Mouse (Mus musculus): ENCODE results near the gene Clip2. TPM values are rescaled to one million over a fixed set of nuclear protein-coding genes. Genes with fewer than 3 reads are reported as not detected.

Clip2 gene
- polyA plus RNA-seq, 1 experiment from 2014 or later = 6.8 TPM

DNA sequence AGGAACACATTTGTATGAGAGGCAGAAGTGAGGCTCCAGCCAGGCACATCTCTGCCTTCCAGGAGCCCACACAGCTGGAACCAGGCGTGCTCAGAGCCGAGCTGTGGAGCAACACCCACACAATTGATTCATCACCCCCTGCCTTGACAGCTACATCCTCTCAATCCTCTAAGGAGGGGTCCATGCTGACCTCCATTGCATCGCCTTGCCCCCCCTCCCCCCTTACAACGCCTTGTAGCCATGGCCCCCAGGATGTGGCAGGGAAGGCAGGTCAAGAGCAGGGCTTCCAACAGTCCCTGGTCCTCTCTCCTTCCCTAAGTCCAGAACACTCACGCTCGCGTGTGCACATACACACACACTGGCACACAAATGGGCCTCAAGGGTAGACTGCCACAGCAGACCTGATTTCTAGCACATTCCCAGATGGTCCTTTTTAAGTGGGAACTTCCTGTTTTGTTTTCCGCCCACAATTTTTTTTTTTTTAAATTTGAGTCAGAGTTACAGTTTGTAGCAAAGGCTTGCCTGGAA, 16.8 kb upstream of the Clip2 start:
- no peak for DNase-seq (ENCODE audit: low spot score)
- 65% methylated on average over 8 of the region's 8 CpGs for WGBS
- H3K4me3 ChIP-seq (ENCODE audit: low read depth, low read length) = no peak overlapping the region
- no peaks in the 10 kb centered on the region for H3K9me3 ChIP-seq (ENCODE audit: control insufficient read depth, low read length)
- no peak overlapping the region for H3K4me2 ChIP-seq (ENCODE audit: low read depth, low read length, severe bottlenecking)
- no peaks in the 10 kb centered on the region for H3K27me3 ChIP-seq (ENCODE audit: control insufficient read depth, insufficient read depth, low read length)
- H3K36me3 ChIP-seq (ENCODE audit: control insufficient read depth, insufficient read depth, low read length) = no peaks in the 10 kb centered on the region
- H3K27ac ChIP-seq (ENCODE audit: low read depth, low read length) = no peak overlapping the region
- H3K4me1 ChIP-seq (replicated peaks; ENCODE audit: control insufficient read depth, insufficient read depth, low read length) = no peaks in the 10 kb centered on the region; the same call in 1 of the 2 replicates
- no peak overlapping the region for H3K9ac ChIP-seq (ENCODE audit: low read length)
- ATAC-seq (replicated peaks; ENCODE audit: low FRiP score) = no peak

DNA sequence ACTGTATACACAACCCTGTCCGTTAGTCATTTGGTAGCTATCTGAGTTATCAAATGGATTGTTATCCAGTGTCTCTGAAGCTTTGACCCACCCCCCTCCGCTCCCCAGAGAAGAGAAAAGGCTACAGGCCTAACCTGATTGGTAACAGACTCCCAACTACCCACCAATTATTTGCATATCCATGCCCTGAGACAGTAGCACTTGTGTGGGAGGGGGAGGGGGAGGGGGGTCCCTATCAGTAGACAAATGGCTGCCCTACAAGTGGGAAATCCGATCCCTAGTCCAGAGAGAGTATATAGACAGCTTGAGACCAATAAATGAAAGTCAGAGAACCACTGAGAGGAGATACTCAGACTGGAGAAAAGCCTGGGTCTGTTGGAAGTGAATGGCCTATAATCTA, 15.8 kb upstream of the Clip2 start:
- H3K4me2 ChIP-seq (ENCODE audit: low read depth, low read length, severe bottlenecking) = no peak overlapping the region
- H3K4me1 ChIP-seq (replicated peaks; ENCODE audit: control insufficient read depth, insufficient read depth, low read length) = no peaks in the 10 kb centered on the region; the same call in 1 of the 2 replicates
- H3K4me3 ChIP-seq (ENCODE audit: low read depth, low read length) = no peak overlapping the region
- no peaks in the 10 kb centered on the region for H3K27me3 ChIP-seq (ENCODE audit: control insufficient read depth, insufficient read depth, low read length)
- WGBS = 69% methylated on average over 3 of the region's 3 CpGs
- H3K36me3 ChIP-seq (ENCODE audit: control insufficient read depth, insufficient read depth, low read length) = no peaks in the 10 kb centered on the region
- no peak overlapping the region for H3K9ac ChIP-seq (ENCODE audit: low read length)
- no peak for ATAC-seq (replicated peaks; ENCODE audit: low FRiP score)
- no peaks in the 10 kb centered on the region for H3K9me3 ChIP-seq (ENCODE audit: control insufficient read depth, low read length)
- no peak overlapping the region for H3K27ac ChIP-seq (ENCODE audit: low read depth, low read length)
- no peak for DNase-seq (ENCODE audit: low spot score)

DNA sequence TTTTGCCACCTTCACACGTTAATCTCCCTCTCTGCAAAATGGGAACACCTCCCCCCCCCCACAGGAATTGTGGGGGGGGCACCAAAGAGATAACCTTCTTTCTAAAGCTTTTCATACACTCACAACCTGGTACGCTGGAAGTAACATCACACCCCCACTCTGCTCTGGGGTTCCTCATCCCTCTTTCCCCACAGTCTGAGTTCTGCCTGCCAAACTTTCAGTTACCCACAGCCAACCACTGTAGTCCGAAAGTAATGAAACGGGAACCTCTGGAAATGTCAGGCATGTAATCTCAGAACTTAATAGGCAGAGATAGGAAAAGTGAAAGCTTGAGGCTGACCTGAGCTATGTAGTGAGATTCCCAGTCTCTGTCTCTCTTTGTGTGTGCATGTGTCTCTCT, 15.2 kb upstream of the Clip2 start:
- ATAC-seq (replicated peaks; ENCODE audit: low FRiP score) (no peak), DNase-seq (ENCODE audit: low spot score) (no peak)
- Histone ChIP-seq H3K27ac (ENCODE audit: low read depth, low read length) (no peak overlapping the region), H3K4me2 (ENCODE audit: low read depth, low read length, severe bottlenecking) (no peak overlapping the region), H3K27me3 (ENCODE audit: control insufficient read depth, insufficient read depth, low read length) (no peaks in the 10 kb centered on the region), H3K4me3 (ENCODE audit: low read depth, low read length) (no peak overlapping the region), H3K9me3 (ENCODE audit: control insufficient read depth, low read length) (no peaks in the 10 kb centered on the region), H3K9ac (ENCODE audit: low read length) (no peak overlapping the region), H3K36me3 (ENCODE audit: control insufficient read depth, insufficient read depth, low read length) (no peaks in the 10 kb centered on the region), H3K4me1 (replicated peaks; ENCODE audit: control insufficient read depth, insufficient read depth, low read length) (no peaks in the 10 kb centered on the region; the same call in 1 of the 2 replicates)
- WGBS = 84% methylated on average over 4 of the region's 4 CpGs

DNA sequence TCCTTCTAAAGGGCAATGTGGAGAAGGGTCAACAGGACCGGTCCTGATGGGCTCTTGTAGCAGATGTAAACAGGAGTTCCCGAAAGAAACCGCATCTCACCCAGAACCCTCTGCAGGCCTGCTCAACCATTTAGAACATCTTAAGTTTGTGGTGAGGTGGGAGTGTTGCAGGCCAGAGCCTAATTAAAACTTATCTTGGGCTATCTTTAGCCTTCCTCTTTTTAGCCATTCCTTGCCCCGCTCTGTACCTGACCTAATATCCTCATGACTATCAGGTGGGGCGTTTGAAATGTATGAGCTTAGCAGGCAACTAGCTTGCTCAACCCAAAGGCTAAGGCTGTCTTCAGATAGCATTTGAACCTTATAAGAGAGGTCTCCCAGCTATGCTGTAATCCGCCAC, 13.5 kb upstream of the Clip2 start:
- Histone ChIP-seq H3K4me1 (replicated peaks; ENCODE audit: control insufficient read depth, insufficient read depth, low read length) (no peaks in the 10 kb centered on the region), H3K4me3 (ENCODE audit: low read depth, low read length) (no peak overlapping the region), H3K27ac (ENCODE audit: low read depth, low read length) (no peak overlapping the region), H3K36me3 (ENCODE audit: control insufficient read depth, insufficient read depth, low read length) (no peaks in the 10 kb centered on the region), H3K4me2 (ENCODE audit: low read depth, low read length, severe bottlenecking) (no peak overlapping the region), H3K27me3 (ENCODE audit: control insufficient read depth, insufficient read depth, low read length) (no peaks in the 10 kb centered on the region), H3K9ac (ENCODE audit: low read length) (no peak overlapping the region), H3K9me3 (ENCODE audit: control insufficient read depth, low read length) (no peaks in the 10 kb centered on the region)
- no peak for ATAC-seq (replicated peaks; ENCODE audit: low FRiP score)
- DNase-seq (ENCODE audit: low spot score) = no peak
- 92% methylated on average over 6 of the region's 6 CpGs for WGBS

DNA sequence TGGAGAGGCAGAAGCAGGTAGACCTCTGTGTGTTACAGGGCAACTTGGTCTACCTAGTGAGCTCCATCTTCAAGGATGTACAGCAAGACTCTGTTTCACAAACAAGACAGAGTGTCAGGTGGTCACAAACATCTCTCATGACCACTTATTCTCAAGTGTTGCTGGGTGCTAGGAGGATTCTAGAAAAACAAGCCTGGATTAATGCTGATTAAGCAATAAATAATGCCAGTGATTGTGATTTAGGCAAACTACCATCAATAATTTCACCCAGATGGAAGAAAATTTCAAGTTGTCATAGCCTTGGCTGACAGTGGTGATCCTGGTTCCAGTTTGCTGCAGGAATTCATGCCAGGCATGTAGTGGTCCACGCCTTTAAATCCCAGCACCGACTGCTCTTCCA, 12.0 kb upstream of the Clip2 start:
- ATAC-seq (replicated peaks; ENCODE audit: low FRiP score) = no peak
- Histone ChIP-seq H3K4me1 (replicated peaks; ENCODE audit: control insufficient read depth, insufficient read depth, low read length) (no peaks in the 10 kb centered on the region), H3K36me3 (ENCODE audit: control insufficient read depth, insufficient read depth, low read length) (no peaks in the 10 kb centered on the region), H3K27ac (ENCODE audit: low read depth, low read length) (no peak overlapping the region), H3K9ac (ENCODE audit: low read length) (no peak overlapping the region), H3K4me3 (ENCODE audit: low read depth, low read length) (no peak overlapping the region), H3K9me3 (ENCODE audit: control insufficient read depth, low read length) (no peaks in the 10 kb centered on the region), H3K27me3 (ENCODE audit: control insufficient read depth, insufficient read depth, low read length) (no peaks in the 10 kb centered on the region), H3K4me2 (ENCODE audit: low read depth, low read length, severe bottlenecking) (no peak overlapping the region)
- whole genome bisulfite sequencing = 95% methylated on average over 2 of the region's 2 CpGs
- DNase-seq (ENCODE audit: low spot score) = no peak

DNA sequence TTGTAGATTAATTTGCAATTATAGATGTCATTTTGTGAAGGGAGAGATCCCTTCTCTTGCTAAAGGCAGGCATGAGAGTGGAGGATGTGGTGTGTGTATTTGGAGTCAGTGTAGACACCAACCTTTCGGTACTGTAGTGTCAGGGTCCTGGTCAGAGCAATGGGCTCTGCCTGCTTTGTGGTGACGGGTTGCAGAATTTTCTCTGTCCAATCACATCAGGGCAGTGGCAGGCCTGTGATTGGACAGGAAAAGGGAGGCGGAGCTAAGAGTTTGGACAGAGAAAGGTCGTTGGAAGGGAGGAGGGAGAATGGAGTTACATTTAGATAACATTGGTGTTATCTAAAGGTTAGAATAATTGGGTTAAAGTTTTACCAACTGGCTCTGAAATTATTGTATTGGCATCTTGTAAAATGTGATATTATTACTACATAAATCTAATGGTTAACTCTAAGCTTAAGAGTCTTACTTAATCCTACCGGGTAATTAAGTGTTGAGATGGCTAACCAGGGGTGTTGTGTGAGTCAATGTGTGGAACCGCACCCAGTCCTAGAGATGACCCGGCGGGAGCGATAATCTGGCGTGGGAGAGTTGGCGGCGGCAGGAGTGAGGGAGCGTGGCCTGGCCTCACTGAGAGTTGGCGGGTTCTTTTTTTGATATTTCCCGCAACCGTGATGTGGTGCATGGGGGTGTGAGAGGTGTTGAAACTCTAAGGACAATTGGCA, 8.4 kb upstream of the Clip2 start:
- WGBS = 83% methylated on average over 16 of the region's 16 CpGs
- Histone ChIP-seq H3K36me3 (ENCODE audit: control insufficient read depth, insufficient read depth, low read length) (no peaks in the 10 kb centered on the region), H3K9me3 (ENCODE audit: control insufficient read depth, low read length) (no peaks in the 10 kb centered on the region), H3K4me3 (ENCODE audit: low read depth, low read length) (no peak overlapping the region), H3K27me3 (ENCODE audit: control insufficient read depth, insufficient read depth, low read length) (no peaks in the 10 kb centered on the region), H3K4me2 (ENCODE audit: low read depth, low read length, severe bottlenecking) (no peak overlapping the region), H3K4me1 (replicated peaks; ENCODE audit: control insufficient read depth, insufficient read depth, low read length) (peaks cover 1% of the 10 kb centered on the region; the same call in 1 of the 2 replicates), H3K9ac (ENCODE audit: low read length) (no peak overlapping the region), H3K27ac (ENCODE audit: low read depth, low read length) (no peak overlapping the region)
- no peak for ATAC-seq (replicated peaks; ENCODE audit: low FRiP score)
- no peak for DNase-seq (ENCODE audit: low spot score)

DNA sequence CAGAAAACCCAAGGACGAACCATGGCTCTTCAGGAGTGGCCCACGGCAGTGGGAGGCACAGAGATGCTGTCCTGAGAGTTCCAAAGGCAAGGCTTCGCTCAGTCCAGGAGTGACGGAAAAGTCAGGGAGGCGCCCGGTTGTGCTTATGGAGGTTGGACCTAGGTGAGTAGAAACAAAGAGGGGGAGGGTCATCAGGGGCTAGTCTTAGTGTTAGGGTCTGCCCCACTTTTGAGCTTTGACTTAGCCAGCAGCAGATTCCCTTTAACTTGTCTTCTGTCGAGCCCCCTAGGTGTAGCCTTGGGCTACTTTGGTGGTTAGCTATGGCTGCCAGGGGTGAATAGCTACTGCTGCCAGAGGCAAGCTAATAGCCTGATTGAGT, 7.8 kb upstream of the Clip2 start, which contains the start of gene Syna:
Gene Syna, minus strand, starts transcription at position 101 of the 379 bp plus-strand sequence.
- Histone ChIP-seq H3K4me3 (ENCODE audit: low read depth, low read length) (no peak within 1 kb of the TSS), H3K36me3 (ENCODE audit: control insufficient read depth, insufficient read depth, low read length) (no peaks in the 10 kb centered on the region), H3K27ac (ENCODE audit: low read depth, low read length) (no peak within 1 kb of the TSS), H3K9me3 (ENCODE audit: control insufficient read depth, low read length) (no peaks in the 10 kb centered on the region), H3K4me2 (ENCODE audit: low read depth, low read length, severe bottlenecking) (no peak within 1 kb of the TSS), H3K9ac (ENCODE audit: low read length) (no peak within 1 kb of the TSS), H3K27me3 (ENCODE audit: control insufficient read depth, insufficient read depth, low read length) (no peaks in the 10 kb centered on the region), H3K4me1 (replicated peaks; ENCODE audit: control insufficient read depth, insufficient read depth, low read length) (peaks cover 6% of the 10 kb centered on the region; the same call in 1 of the 2 replicates)
- 88% methylated on average over 7 of the region's 7 CpGs for WGBS
- no peak for DNase-seq (ENCODE audit: low spot score)
- no peak for ATAC-seq (replicated peaks; ENCODE audit: low FRiP score)

DNA sequence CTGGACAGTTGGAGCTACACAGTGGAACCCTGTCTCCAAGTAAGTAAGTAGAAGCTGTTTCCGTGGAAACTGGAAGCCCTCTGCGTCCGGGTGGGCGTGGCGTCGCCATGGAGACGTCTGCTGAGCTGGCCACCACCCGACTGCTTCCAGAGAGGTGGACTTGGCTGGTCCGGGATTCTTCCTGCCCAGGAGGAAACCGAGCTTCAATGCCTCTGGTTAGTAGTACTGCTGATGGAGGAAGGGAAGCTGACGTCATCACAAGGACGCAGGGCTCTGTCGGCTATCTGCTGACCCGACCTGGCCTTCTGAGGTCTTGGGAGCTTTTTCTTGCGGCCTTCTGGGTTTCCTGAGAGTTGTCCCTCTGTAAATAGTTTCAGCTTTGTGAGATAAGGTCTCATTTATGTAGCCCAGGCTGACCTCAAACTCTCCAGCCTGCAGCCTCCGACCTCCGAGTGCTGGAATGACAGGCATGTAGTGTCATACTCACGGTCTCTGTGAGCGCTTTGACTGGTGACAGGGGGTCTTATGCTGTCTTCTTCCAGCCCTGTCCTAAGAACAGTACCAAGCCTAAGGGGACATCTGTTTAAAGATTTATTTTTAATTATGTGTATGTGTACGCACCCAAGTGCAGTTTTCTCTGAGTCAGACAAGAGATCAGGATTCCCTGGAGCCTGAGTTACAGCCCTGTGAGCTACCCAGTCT, 3.4 kb upstream of the Clip2 start:
- Histone ChIP-seq H3K9ac (ENCODE audit: low read length) (no peak overlapping the region; the same call in 1 of the 2 replicates), H3K9me3 (ENCODE audit: control insufficient read depth, low read length) (no peaks in the 10 kb centered on the region), H3K4me2 (ENCODE audit: low read depth, low read length, severe bottlenecking) (peak overlapping the region; percentile 35), H3K4me3 (ENCODE audit: low read depth, low read length) (no peak overlapping the region), H3K4me1 (replicated peaks; ENCODE audit: control insufficient read depth, insufficient read depth, low read length) (peaks cover 16% of the 10 kb centered on the region), H3K27ac (ENCODE audit: low read depth, low read length) (no peak overlapping the region), H3K27me3 (ENCODE audit: control insufficient read depth, insufficient read depth, low read length) (no peaks in the 10 kb centered on the region), H3K36me3 (ENCODE audit: control insufficient read depth, insufficient read depth, low read length) (no peaks in the 10 kb centered on the region)
- 0 out of 2 replicates have a peak, but pooled peaks have one; percentile 22 for ATAC-seq (replicated peaks; ENCODE audit: low FRiP score)
- peak; percentile 89 for DNase-seq (ENCODE audit: low spot score)
- 17% methylated on average over 20 of the region's 20 CpGs for WGBS

Measured in forebrain, embryonic 11.5 days (tissue).